Mouse (Mus musculus): ENCODE measurements around the gene Grap2. TPM values are rescaled to one million over a fixed set of nuclear protein-coding genes. Genes with fewer than 3 reads are reported as not detected.

Grap2 gene
- total RNA-seq, 2 experiments from 2014 or later = 1.0 to 1.6 TPM

DNA sequence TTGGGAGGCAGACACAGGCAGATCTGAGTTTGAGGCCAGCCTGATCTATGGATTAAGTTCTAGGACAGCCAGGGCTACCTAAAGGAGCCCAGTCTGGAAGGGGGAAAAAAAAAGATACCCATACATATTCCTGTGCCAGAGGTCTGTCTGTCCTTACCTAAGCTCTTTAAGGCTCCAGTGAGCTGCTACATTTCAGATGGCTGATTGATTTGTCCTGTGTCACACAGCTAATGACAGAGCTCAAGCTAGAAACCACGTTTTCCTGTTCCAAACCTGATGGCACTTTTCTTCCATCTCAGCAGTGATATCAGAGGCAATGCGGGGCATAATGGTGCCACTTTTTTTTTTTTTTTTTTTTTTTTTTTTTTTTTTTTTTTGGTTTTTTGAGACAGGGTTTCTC lies 58.9 kb downstream of the Grap2 start:
- intact Hi-C loops (cut with DNase I) = no loop called here
- DNase-seq (ENCODE audit: low spot score) = no peak

DNA sequence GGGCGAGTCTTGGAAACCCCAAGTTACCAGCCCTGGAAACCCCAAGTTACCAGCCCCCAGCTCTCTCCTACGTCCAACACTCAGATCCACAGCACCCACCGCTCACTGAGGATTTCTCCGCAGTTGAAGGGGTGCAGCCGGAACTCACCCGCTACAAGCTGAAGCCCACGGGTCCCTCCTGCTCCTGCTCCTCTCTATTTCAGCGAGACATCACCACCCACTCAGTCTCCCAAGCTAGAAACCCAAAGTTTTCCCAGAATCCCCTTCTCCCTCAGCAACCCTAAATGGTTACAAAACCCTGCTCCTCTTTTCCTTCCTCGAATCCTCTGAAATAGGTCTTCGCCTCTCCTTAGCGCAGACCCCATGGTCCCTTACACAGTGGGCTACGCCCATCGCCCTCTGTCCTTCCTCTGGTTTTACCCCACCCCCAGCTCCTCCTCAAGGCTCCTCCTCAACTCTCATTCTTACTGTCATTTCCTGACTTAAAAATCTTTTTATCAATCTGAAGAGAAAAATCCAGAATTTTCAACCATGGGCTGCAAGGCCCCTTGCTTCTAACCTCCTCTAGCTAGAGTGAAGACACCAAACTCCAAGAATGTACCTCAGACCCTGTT lies 60.0 kb downstream of the Grap2 start:
- no peak for DNase-seq (ENCODE audit: low spot score)
- intact Hi-C loops (cut with DNase I) = no loop called here

DNA sequence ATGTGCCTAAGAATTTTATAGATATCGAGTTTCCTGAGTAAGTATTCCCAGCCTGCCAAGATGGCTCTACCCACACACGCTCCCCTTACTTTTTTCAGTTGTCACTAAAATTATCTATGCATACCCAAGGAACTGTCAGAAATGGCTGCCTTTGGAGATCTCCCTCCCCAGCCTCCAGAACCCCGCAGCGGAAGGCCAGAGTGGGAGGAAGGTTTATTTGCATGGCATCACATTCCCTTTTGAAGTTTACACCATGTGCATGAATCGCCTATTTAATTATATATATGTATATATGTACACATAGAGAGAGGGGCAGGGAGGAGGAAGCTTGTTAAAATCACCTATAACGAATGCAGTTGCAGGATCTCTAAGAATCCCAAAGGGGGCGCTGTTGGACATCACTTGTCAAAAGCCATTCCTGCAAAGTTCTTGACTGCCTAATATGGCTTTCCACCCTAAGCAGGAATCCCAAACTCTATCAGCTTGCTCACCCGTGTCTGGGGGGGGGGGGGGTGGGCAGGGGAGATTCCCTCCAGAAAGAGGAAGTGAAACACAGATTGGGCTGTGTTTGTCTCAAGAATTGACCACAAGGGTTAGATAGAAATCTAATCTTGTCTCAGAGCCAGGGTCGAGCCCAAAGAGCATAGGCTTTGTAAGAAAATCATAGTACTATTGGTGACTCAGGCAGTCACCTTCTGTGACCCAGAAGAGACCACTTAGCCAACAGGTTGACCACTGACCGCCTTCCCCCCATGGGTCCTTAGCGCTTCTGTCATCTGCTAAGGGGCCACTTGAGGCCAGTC lies 62.2 kb downstream of the Grap2 start:
- intact Hi-C loops (cut with DNase I) = loop anchor here (1.0 kb wide), 1 partner anchor 60 kb away; no protein-coding TSS in a partner anchor
- no peak for DNase-seq (ENCODE audit: low spot score)

GRCm38 (mm10) chr15:80636757-80637372 lies 64.5 kb downstream of the Grap2 start:
- no peak for DNase-seq (ENCODE audit: low spot score)
- intact Hi-C loops (cut with DNase I) = no loop called here

GRCm38 (mm10) chr15:80639071-80639702 lies 66.8 kb downstream of the Grap2 start:
- intact Hi-C loops (cut with DNase I) = no loop called here

DNA sequence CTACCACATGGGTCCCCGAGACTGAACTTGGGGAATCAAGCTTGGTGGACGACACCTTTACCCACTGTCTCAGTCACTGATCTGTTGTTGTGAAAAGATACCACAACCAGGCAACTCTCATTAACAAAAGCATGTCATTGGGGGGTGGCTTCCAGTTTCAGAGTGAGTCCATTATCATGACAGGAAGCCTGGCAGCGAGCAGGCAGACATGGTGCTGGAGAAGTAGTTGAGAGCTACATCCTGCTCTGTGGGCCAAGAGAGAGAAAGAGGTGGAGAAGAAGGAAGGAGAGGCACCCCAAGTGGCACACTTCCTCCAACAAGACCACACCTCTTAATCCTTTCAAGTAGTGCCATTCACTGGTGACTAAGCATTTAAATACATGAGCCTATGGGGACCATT lies 67.5 kb downstream of the Grap2 start:
- no peak for DNase-seq (ENCODE audit: low spot score)
- intact Hi-C loops (cut with DNase I) = no loop called here

More at GRCm38 (mm10) chr15:80639071-80639702, 66.8 kb downstream of the Grap2 start:
- DNase-seq (ENCODE audit: low spot score) = no peak

DNA sequence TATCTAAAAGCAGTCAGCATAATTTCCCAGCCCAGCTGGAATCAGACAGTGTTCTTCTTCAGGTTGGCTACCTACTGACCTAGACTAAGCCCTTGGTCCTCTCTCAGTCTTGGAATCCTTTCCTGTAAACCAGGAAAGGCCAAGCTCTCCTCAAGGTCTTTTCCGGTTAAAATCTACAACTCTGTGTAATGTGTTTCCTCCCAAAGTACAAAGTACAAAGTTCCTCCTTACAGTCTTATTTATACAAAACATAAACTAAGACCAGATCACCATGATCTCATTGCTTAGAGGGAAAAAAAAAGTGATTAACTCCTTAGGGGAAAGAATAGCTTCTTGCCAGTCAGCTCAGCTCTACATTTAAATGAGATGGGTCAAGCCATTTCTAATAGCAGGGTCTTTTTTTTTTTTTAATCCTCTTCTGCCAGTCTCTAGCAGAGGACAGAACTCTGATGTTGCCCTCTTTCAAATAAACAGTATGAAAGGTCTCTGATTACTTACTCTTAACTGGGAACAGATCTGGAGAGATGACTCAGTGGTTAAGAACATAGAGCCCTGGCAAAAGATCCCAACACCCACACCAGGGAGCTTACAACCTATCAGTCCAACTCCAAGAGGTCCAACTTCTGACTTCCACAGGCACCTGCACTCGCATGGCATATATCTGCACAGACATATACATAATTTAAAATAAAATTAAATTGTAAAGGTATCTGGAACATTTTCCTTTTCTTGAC lies 69.5 kb downstream of the Grap2 start:
- intact Hi-C loops (cut with DNase I) = no loop called here
- DNase-seq (ENCODE audit: low spot score) = no peak

GRCm38 (mm10) chr15:80645006-80645797 lies 72.8 kb downstream of the Grap2 start:
- intact Hi-C loops (cut with DNase I) = no loop called here
- DNase-seq (ENCODE audit: low spot score) = no peak

- no peak for DNase-seq (ENCODE audit: low spot score)
- intact Hi-C loops (cut with DNase I) = no loop called here
These were observed 76.7 kb downstream of the Grap2 start for GRCm38 (mm10) chr15:80648977-80649606.

DNA sequence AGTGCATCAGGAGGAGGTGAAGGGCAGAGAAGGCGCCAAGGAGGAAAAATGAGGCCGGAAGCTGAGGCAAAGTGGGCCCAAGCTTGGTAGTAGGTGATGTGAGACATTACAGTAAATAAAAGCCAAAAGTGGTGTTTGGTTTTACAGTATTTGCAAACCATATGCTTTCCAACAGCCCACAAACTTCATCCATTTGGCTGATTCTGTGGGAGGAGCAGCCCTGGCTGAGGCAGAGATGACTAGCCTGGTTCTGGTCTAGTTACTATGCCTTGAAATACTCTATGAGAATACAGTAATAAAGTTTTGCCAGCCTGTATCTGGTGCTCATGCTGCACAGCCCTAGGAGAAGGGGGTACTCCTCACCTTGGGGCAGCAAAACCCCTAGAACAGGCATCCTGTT lies 78.0 kb downstream of the Grap2 start:
- intact Hi-C loops (cut with DNase I) = no loop called here
- no peak for DNase-seq (ENCODE audit: low spot score)

DNA sequence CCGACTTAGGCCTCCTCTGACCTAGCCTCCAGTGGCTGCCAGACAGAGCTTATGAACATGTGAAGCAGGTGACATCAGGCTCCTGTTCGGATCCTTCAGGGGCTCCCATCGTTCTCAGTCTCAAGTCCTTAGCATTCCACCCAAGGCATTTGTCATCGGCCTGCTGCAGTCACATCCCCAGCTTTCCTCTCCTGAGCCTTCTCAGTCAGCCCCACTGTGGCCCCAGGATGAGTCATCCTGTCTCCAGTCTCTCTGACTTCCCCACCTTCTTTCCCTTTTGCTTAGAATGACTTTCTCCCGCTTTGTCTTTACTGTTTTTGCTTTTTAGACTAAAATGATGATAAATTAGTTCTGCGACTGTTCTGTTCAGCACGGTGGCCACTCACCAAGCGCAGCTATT lies 81.5 kb downstream of the Grap2 start:
- intact Hi-C loops (cut with DNase I) = no loop called here
- no peak for DNase-seq (ENCODE audit: low spot score)

DNA sequence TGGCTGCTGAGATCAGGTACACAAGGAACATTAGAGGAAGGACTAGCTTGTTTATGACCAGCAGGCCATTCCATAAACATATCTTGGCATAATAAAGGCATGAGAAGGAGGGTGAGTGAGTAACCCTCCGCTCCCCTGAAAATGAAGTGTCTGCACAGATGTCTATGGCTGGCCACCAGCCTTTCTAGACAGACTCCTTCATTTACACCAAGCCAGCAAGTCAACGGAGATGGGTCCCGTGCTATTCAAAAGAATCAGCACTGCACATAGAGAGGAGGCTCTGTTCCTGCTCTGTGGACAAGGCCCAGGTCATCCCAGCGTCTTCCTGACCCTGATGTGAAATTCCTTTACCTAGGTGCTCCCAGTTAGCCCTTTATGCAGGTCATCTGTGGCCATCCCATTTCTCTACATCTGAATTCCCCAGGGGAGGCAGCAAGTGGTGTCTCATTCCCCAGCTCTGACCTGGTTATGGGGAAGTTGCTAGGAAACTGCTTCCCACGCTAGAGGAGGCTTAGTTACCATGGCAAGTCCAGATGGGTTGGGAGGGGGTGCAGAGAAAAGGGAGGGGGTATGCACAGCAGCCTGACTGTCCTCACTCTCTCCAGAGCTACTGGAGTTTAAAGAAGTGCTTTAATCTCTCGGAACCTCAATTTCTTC lies 86.5 kb downstream of the Grap2 start:
- DNase-seq (ENCODE audit: low spot score) = no peak
- intact Hi-C loops (cut with DNase I) = no loop called here

DNA sequence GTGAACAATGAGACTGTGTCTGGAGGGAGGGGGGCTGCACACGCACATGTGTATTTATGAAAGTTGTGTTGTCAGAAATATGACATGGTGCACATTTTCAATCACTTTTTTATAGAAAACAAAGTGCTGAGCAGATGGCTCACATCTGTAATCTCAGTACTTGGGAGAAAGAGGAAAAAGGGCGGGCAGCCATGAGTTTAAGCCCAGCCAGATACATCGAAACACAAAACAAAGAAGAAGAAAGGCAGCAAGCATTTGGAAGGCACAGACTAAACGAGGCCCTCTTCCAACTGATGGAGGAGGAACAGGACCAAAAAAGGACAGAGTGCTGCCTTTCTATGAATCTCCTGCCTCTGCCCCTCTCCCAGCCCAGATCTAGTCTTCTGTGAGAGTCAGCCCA lies 88.6 kb downstream of the Grap2 start:
- no peak for DNase-seq (ENCODE audit: low spot score)
- intact Hi-C loops (cut with DNase I) = no loop called here

DNA sequence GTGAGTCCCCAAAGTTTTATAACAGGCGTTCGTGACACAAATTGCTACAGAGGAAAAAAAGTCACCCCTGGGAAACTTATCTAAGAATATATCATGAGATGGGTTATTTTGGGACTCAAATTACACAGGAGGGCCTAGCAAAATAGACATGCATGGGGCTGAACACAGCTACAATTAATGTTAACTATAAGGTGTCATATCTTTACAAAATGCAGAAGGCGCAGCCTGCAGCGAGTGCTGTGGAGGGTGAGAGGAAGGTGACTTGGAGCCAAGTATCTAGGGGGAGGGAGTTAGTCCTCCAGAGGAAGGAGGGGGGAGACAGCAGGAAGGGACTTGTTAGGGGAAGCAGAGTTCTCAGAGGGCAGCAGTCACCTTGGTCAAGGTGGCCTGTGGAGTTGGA lies 92.0 kb downstream of the Grap2 start:
- intact Hi-C loops (cut with DNase I) = no loop called here
- no peak for DNase-seq (ENCODE audit: low spot score)

DNA sequence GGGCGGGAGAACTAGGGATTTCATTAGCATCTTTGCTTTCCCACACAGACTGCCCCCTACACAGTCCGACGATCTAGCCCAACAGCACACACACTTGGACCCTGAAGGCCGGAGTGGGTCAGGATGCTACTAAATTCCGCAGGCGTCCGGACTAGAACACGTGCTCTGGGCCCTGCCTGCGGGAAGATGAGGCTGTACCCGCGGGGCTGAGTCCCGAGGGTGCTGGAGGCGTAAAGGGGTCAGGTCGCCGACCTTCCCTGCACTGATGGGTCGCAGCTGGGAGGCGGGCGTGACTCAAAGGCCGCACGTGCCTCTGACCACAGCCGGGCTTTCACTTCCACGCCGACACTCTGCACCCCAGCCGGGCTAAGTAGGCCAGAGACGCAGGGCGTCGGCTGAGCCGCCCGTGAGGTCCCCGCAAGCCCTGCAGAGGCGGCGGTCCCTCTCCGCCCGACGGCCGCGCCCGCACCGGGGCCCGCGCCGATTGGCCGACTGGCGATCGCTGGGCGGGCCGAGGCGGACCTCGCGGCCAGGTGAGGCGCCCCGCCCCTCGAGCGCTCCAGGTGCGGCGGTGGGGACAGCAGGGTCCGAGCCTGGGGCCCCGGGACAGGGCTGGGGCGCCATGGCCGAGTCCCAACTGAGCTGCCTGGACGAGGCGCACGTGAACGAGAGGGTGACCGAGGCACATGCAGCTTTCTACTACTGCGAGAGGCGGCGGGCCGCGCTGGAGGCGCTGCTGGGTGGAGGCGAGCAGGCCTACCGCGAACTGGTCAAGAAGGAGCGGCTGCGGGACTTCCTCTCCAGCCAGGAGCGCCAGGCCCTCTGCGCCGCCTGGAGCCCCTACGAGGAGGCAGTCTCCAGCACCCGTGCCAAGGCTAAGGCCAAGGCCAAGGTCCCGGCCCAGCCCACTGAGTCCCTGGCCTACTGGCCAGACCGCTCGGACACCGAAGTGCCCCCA lies 99.2 kb downstream of the Grap2 start, which contains the start of gene Fam83f:
Fam83f (plus strand) TSS at position 553 of the 958 bp plus-strand sequence.
- DNase-seq (ENCODE audit: low spot score) = peak; percentile 20
- intact Hi-C loops (cut with DNase I) = no loop called here

DNA sequence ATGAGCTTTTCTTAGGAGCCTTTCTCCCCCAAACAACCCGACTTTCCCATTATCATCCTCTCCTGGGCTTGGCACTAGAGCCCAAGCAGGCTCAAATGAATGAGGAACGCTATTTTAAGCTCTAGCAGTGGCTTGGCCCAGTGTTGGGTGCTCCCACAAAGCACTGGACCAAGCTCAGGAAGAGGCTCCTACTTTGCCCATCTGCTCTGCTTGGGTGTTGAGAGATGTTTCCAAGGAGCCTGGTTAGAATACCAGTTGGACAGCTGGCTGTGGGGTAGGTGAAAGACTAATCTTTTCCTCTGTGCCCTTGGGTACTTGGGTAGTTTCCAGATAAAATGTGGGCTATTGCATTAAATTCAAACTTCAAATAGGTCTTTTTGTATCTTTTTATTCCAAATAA lies 100.4 kb downstream of the Grap2 start:
- intact Hi-C loops (cut with DNase I) = no loop called here
- no peak for DNase-seq (ENCODE audit: low spot score)

Measured in heart, postnatal 25 days (tissue).